Mouse (Mus musculus) ES-E14 (cell line): ENCODE data around the gene Acaca. TPM values are rescaled to one million over a fixed set of nuclear protein-coding genes. Genes with fewer than 3 reads are reported as not detected.

Experiments used
- DNase-seq: peaks from one replicate; pipeline ENCODE4 v3.0.0-alpha.2; 2013; ENCODE audit warnings: low read depth, low spot score
- H3K27ac ChIP-seq: 2 replicates; pipeline ENCODE4 v1.5.1; 2012; ENCODE audit warnings: low read depth, mild to moderate bottlenecking, low read length, moderate library complexity, mixed read lengths; ENCODE audit not compliant: poor library complexity, insufficient read depth, severe bottlenecking
- H3K36me3 ChIP-seq: 2 replicates; pipeline ENCODE4 v1.6.1; 2012; ENCODE audit warnings: mild to moderate bottlenecking, low read length, moderate library complexity, mixed read lengths; ENCODE audit not compliant: control insufficient read depth, poor library complexity, insufficient read depth, severe bottlenecking
- H3K4me1 ChIP-seq, 2 experiments: fragments of 150-350 bp in 1 of 2; sonication (generic) in 1 of 2; 2 replicates each; pipeline ENCODE4 v1.6.1; 2012; ENCODE audit warnings: low read length in 2 of 2, mild to moderate bottlenecking in 1 of 2, mixed read lengths in 1 of 2; ENCODE audit not compliant: control insufficient read depth in 2 of 2, insufficient read depth in 2 of 2, poor library complexity in 1 of 2
- H3K4me3 ChIP-seq, 2 experiments: fragments of 150-350 bp in 1 of 2; sonication (generic) in 1 of 2; 2 replicates each; pipeline ENCODE4 v1.5.1; 2012; ENCODE audit warnings: low read length in 2 of 2, low read depth in 1 of 2, mild to moderate bottlenecking in 1 of 2, mixed read lengths in 1 of 2; ENCODE audit not compliant: insufficient read depth in 1 of 2, poor library complexity in 1 of 2, severe bottlenecking in 1 of 2
- H3K9ac ChIP-seq: 2 replicates; pipeline ENCODE4 v1.6.1; 2012; ENCODE audit warnings: low read depth, mild to moderate bottlenecking, low read length, mixed read lengths; ENCODE audit not compliant: poor library complexity, insufficient read depth, severe bottlenecking
- H3K9me3 ChIP-seq: fragments of 150-350 bp; sonication (generic); 2 replicates; pipeline ENCODE4 v1.6.1; 2012; ENCODE audit warnings: low read depth, mild to moderate bottlenecking, low read length; ENCODE audit not compliant: control insufficient read depth, insufficient read depth
- CHD2 ChIP-seq: IDR thresholded peaks from 2 replicates; pipeline ENCODE4 v1.6.1; 2014; ENCODE audit warnings: mild to moderate bottlenecking, low read depth, low read length, inconsistent platforms
- HCFC1 ChIP-seq: IDR thresholded peaks from 2 replicates; pipeline ENCODE4 v1.6.1; 2012; ENCODE audit warnings: low read length, inconsistent platforms, borderline replicate concordance; ENCODE audit not compliant: insufficient read depth
- MAFK ChIP-seq: IDR thresholded peaks from 2 replicates; pipeline ENCODE4 v1.6.1; 2014; ENCODE audit warnings: mild to moderate bottlenecking, low read depth, low read length, inconsistent platforms; ENCODE audit not compliant: insufficient read depth
- ZC3H11A ChIP-seq: IDR thresholded peaks from 2 replicates; pipeline ENCODE4 v1.6.1; 2012; ENCODE audit warnings: low read depth, mild to moderate bottlenecking, inconsistent platforms, low read length, borderline replicate concordance
- ZNF384 ChIP-seq: IDR thresholded peaks from 2 replicates; pipeline ENCODE4 v1.6.1; 2012; ENCODE audit warnings: low read depth, low read length, inconsistent platforms
- in situ Hi-C, 2 experiments: fragments of 600-800 bp; cut with MboI; formaldehyde crosslinking; loops; one replicate each; pipeline ENCODE4 v1.15.1; 2025; ENCODE audit warnings: low sequenced_read_pairs in 2 of 2, inconsistent platforms in 1 of 2; ENCODE audit not compliant: unreplicated experiment in 2 of 2
- total RNA-seq: library from RNA; depleted of rRNA; stranded (reverse); fragments of 300-350 nt; gene quantifications from 2 replicates; pipeline ENCODE4 v1.2.3, GENCODE M21; 2012

Acaca gene
- total RNA-seq, 1 experiment = 68.0 TPM

- TF ChIP-seq ZC3H11A = no peak
- TF ChIP-seq HCFC1 = no peak
- TF ChIP-seq MAFK = no peak
- TF ChIP-seq ZNF384 = no peak
- TF ChIP-seq CHD2 = no peak
- Histone ChIP-seq H3K4me3 (no peak overlapping the region), H3K36me3 (no peaks in the 10 kb centered on the region), H3K9ac (no peak overlapping the region), H3K4me1 (no peaks in the 10 kb centered on the region), H3K9me3 (no peaks in the 10 kb centered on the region), H3K27ac (no peak overlapping the region)
- DNase-seq = no peak
- in situ Hi-C loops = no loop called here
Measured at GRCm38 (mm10) chr11:84375951-84376496, 246.6 kb downstream of the Acaca start.

GRCm38 (mm10) chr11:84376510-84377365 is 247.3 kb downstream of the Acaca start:
- no peak overlapping the region for H3K27ac ChIP-seq
- no peak for DNase-seq
- in situ Hi-C loops = no loop called here
- H3K9me3 ChIP-seq = no peaks in the 10 kb centered on the region
- H3K4me1 ChIP-seq = no peaks in the 10 kb centered on the region
- no peak overlapping the region for H3K9ac ChIP-seq
- no peak for TF ChIP-seq ZNF384
- no peak for TF ChIP-seq HCFC1
- no peak for TF ChIP-seq CHD2
- TF ChIP-seq MAFK = no peak
- no peak for TF ChIP-seq ZC3H11A
- no peak overlapping the region for H3K4me3 ChIP-seq
- no peaks in the 10 kb centered on the region for H3K36me3 ChIP-seq

GRCm38 (mm10) chr11:84382450-84382849 is 253.0 kb downstream of the Acaca start:
- TF ChIP-seq ZNF384 (no peak), MAFK (no peak), HCFC1 (no peak), CHD2 (no peak), ZC3H11A (no peak)
- H3K9me3 ChIP-seq = no peaks in the 10 kb centered on the region
- H3K9ac ChIP-seq = no peak overlapping the region
- H3K36me3 ChIP-seq = peaks cover 2% of the 10 kb centered on the region; the same call in 1 of the 2 replicates
- no peak overlapping the region for H3K4me3 ChIP-seq
- no peaks in the 10 kb centered on the region for H3K4me1 ChIP-seq
- DNase-seq = no peak
- H3K27ac ChIP-seq = no peak overlapping the region
- in situ Hi-C loops = no loop called here

- in situ Hi-C loops = no loop called here
Measured at GRCm38 (mm10) chr11:84383891-84384290, 254.4 kb downstream of the Acaca start.

More at GRCm38 (mm10) chr11:84383891-84384290, 254.4 kb downstream of the Acaca start:
- no peaks in the 10 kb centered on the region for H3K4me1 ChIP-seq
- H3K27ac ChIP-seq = no peak overlapping the region
- TF ChIP-seq ZNF384 = no peak
- no peak for TF ChIP-seq ZC3H11A
- TF ChIP-seq CHD2 = no peak
- TF ChIP-seq MAFK = no peak
- TF ChIP-seq HCFC1 = no peak
- H3K9ac ChIP-seq = no peak overlapping the region
- H3K9me3 ChIP-seq = no peaks in the 10 kb centered on the region
- DNase-seq = no peak
- no peak overlapping the region for H3K4me3 ChIP-seq
- H3K36me3 ChIP-seq = peaks cover 2% of the 10 kb centered on the region; the same call in 1 of the 2 replicates
